Mouse (Mus musculus) erythroblast, adult 5-6 weeks (primary cell): ENCODE measurements around the gene Farp2. TPM values are rescaled to one million over a fixed set of nuclear protein-coding genes. Genes with fewer than 3 reads are reported as not detected.
"Not testable (repeated sequence)": the region's sequence is repeated elsewhere in the genome, so short reads cannot be mapped to it uniquely, and the experiment has no call there.

Experiments used
- ATAC-seq: replicated peaks from 2 replicates; pipeline ENCODE4 v1.8.0; 2016; ENCODE audit warnings: moderate number of reproducible peaks, mild to moderate bottlenecking, moderate TSS enrichment, inconsistent platforms; ENCODE audit not compliant: poor library complexity, low FRiP score, severe bottlenecking
- total RNA-seq, 2 experiments: library from RNA; stranded (forward) in 1 of 2; stranded (reverse) in 1 of 2; fragments of 150-400 nt in 1 of 2; fragments of 200-764, 138-1000 nt in 1 of 2; gene quantifications; 2 replicates each; pipeline versions ENCODE4 v1.2.3 to v1.2.4; 2015 to 2017; ENCODE audit warnings: low replicate concordance in 2 of 2

The Farp2 gene
- total RNA-seq, 2 experiments from 2014 or later = 0.09 TPM; not detected in 1

DNA sequence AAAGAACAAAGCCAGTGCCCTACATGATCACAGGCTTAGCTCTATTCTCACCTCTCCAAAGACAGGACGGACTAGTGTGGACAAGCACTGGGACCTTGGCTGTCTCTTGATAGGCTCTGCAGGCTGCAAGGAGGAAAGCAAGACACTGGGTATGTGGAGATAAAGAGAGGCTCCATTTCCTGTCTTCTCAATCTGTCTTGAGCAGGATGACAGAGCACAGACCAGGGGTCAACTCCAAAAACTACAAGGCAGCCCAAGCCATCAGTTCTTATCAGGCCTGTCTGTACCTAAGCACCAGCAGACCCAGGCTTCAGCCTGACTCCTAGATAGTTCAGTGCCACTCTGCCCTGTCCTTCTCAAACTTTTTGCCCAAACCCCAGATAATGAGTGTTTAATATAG is 112.6 kb downstream of the Farp2 start:
- ATAC-seq = 0 out of 2 replicates have a peak, but pooled peaks have one; percentile 22

DNA sequence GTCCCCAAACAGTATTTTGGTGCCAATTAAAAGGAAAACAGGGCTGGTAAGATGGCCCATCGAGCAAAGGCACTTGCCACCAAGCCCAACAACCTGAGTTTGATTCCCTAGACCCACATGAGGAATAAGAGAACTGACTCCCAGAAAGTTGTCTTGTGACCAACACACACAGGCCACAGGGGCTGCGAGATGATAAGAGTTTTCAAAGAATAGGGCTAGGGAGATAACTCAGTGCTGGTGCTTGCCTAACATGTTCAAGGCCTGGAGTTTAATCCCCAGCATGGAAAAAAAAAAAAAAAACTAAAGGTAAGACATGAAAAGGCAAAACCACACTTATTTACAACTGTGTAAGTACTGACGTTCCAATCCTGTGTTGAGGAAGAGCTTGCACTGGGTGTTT is 118.9 kb downstream of the Farp2 start:
- no peak for ATAC-seq

DNA sequence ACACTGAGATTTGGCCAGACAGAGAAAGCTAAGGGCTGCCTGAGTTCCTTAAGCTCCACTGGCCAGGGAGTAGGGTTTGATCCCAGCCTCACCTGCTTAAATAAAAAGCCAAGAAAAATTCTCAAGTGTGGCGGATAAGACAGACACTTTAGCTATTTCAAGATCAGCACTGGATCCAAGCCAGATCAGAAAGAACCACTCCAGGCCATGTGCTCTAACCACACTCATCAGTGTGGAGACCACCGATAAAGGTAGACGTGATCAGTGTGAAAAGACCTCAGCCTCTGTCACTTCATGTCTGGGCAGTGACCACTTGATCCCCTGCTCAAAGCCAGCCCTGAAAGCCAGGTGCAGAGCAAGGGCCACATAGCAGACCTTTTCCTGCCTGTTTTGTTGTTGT is 120.8 kb downstream of the Farp2 start:
- no peak for ATAC-seq

DNA sequence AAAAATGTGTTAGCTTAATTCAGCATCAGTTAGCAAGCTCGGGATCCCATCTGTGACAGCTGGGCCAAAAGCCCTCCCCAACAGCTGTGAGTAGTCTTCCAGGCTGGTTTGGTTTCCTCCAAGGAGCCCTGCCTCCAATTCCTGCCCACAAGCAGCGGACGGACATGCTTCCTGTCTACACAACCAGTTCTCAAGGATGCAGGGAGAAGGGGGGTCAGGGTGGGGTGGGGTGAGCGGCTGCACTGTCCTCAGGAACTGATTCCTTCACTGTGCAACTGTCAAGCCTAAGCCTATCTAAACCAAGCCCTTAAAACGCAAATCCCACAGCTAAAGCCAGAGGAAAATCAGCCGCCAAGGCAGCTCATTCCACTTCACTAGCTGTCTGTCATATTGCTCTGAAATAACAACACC is 122.6 kb downstream of the Farp2 start:
- ATAC-seq = no peak

DNA sequence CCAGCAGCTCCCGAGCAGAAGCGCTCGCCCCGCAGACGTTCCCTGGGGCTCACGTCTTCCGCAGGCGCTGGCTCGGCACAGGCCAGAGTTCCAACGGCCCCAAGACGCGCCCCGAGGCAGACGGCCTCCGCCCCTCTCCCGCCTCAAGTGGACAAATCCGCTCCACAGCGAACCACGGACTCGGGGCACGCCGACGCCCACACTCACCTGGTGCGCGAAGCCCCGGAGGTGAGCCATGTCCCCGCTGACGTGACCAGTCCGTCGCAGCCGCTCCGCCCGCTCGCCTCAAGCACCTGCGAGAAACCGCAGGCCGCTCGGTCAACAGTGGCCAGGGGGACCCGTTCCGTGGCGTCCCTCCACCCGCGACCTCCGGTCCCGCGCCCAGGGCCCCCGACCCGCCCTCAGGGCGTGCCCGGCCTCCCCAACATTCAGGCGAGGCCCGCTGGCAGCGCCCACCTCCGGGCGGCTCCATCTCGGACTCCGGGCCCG is 123.3 kb downstream of the Farp2 start:
- ATAC-seq = peak; percentile 56

DNA sequence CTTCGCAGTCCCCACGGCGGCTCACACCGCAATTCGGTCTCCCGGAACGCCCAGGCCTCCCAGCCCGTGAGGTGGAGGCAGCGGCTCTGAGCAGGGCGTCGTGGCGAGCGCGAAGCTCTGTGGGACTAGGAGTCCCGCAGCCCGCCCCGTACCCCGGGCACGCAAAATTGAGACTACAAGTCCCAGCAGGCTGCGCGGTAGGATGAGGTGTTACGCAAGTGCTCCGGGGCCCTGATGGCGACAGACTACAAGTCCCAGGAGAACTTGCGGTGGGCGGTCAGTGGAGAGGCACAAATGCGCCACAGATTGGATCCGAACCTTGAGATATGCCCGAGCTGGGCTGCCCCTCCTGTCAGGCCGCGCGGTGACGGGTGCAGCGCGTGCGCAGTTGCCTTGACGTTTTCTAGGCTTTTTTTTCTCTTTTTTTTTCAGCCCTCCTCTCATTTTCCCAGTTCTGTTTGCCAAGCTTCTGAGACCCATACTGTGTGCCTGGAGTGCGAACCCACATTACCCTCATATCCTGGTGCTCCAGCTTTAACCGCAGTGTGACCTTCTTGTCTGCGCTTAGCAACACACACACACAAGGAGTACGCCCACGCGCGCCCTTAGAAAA is 123.8 kb downstream of the Farp2 start:
- ATAC-seq = peak; percentile 96

DNA sequence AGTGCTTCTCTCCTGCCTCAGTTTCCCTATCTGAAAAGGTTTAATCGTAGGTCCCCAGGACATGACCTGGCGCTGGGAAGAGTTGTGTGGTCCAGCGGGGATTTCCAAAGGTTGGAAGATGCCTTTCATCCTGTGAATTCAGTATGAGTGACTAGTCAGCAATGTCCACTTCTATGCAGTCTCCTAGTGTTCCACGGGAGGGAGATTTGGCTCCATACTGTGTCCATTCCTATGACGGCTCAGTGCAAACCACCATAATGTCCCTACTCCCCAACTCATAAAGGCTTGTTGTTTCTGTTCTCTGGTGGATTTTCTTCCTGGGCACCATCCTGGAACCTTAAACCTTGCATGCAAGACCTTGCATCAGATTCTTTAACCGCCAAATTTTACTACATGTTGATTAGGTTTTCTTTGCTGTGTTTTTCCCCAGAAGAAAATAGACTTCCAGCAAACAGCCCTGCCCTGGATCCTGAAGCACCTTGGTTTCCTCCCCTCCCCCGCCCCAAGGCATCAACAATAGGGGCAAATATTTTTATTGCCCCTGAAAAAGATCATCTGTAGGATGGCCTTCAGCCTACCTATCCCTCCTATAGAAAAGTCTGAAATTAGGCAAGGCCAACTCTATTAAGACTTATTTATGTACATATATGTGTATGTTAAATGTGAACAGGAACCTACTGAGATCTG is 124.5 kb downstream of the Farp2 start:
- ATAC-seq = peak; percentile 7; the same call in 1 of the 2 replicates

DNA sequence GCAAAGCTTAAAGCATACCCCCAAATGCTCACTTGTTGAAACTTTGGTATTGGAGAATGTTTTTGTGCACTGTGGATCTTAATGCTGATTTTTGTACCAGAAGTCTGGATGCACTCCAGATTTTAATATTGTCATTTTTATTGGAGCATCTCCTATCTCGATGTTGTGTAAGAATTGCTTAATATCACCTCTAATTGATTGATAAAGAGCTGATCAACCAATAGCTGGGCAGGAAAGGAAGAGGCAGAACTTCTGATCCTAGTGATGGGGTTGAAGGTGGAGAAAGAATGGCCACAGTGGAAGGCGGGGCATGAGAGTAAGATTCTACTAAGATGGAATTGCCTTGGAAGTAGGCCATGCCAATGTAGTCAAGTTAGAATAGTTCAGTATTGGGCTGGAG is 130.1 kb downstream of the Farp2 start:
- ATAC-seq = no peak

DNA sequence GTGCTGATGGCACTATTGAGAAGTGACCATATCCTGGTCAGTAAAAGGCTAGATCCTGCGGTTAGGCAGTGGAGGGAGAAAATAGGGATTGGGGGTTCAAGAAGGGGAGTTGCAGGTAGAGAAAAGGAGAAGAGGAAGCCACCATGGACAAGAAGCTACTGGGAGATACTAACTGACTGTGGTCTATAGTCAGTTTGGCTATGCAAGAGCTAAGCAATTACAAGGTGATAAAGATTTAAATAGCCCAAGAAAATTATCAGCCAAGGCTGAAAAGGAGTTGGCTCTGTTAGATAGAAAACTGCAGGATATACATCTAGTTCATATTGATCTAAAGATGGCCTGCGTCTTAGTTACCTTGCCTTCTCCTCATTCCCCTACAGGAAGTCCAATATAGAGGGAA is 130.8 kb downstream of the Farp2 start:
- ATAC-seq = no peak

DNA sequence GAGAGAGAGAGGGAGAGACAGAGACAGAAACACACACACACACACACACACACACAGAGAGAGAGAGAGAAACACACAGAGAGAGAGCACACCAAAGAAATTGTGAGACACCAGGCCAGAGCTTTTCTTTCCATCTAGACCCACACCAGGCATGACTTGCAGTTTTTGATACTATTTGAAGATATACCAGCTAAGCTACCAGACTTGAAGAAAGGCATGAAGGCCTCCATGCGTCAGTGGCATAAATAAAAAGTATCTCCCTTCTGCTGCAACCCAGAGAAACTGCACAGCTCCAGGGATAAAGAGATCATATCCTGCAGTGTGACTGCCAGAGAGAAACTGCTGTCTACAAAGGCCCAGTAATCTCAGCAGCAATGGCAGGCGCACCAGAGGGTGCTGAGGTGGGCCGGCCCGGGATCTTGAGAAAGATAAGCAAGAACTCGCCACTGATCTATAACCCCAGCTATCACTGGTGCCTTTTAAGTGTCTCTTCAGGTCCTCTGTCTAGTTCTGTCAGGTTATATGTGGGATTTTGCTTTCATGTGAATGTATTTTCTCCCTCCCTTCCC is 137.8 kb downstream of the Farp2 start:
- peak; percentile 37 for ATAC-seq

DNA sequence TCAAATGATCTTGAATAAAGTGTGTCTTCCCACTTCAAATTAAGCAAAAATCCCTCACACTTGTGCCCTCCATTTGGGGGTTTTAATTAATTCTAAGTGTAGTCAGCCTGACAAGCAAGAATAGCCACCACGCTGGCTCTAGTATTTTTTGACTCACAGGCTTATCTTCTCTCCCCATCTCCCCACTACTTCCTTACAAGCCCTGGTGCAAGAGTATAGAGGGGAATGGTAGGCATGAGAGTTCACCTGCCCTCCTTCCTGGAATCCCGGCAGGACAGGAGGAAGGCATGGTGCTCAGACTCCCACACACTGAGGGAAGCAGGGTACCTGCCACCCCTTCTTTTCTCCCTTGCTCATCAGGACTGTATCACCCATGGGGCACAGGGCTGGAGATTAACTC is 142.4 kb downstream of the Farp2 start:
- ATAC-seq = no peak

DNA sequence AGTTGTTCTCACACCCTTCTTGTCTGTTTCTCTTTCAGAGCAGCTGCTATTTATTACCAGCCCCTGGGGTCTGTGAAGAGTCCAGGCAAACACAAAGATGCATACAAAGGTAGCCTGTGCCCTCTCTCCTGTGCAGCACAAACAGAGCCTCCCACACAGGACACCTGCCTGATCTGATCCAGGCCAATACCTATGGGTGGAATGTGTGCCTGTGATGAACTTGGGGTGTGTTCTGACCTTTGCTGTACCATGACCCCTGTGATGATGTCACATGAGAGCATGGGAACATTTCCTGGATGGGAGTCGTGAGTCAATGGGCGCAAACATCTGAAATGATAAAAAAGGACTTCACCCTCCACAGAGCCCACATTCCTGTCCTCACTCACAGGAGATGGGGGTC is 142.9 kb downstream of the Farp2 start:
- no peak for ATAC-seq

DNA sequence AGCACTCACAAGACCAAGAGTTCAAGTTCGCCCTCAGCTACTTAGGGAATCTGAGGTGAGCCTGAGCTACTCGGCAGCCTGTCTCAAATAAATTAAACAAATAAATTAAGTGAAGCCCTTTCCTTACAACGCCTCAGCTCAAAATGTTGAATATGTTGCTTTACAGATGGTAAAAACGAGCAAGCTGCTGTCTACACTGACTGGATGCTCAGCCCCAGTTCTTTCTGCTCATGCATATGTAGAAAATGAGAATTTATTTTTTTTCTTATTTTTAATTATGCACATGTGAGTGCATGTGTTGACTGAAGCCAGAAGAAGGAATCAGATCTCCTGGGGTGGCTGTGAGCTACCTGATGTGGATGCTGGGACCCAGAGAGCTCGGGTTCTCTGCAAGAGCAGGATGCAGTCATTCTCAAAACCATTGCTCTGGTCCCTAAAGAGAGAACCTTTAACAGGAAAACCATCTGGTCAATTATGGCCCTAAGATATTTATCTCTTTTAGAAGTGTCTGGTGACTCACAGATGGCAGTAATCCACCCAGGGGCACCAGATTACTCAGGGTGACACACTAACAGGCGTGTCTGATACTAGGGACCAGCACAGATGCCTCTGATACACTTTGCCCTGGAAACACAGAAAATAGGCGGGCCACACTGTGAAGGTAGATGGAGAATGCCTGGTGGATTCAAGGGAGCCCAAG is 144.6 kb downstream of the Farp2 start:
- ATAC-seq = no peak

DNA sequence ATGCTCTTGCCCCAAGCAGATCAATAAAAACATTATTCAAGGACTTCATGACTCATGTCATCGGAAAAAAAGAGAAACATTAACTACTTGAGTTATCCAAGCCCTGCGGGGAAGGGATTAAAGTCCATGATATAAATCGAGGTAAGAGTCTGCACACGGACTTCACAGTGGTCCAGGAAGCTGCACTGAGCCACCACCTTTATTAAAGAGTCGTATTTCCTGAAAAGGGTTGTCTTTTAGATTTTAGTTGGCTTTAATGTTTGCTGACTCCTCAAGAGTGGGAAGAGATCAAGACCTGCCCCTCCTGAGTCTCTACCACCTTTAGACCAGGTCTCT is 145.1 kb downstream of the Farp2 start:
- no peak for ATAC-seq

DNA sequence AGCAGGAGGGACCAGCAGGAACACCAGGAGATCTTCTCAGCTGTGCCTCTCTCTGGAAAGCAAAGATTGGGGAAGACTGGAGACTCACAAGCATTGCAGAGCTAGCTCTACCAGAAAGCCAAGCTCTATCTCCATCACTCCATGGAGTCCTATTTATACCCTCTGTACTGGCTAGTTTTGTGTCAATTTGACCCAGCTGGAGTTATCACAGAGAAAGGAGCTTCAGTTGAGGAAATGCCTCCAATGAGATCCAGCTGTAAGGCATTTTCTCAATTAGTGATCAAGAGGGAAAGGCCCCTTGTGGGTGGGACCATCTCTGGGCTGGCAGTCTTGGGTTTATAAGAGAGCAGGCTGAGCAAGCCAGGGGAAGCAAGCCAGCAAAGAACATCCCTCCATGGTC is 146.7 kb downstream of the Farp2 start, which contains the start of gene Stk25:
Gene Stk25, minus strand, starts transcription at position 101 of the 400 bp plus-strand sequence.
- ATAC-seq = not testable (repeated sequence)

DNA sequence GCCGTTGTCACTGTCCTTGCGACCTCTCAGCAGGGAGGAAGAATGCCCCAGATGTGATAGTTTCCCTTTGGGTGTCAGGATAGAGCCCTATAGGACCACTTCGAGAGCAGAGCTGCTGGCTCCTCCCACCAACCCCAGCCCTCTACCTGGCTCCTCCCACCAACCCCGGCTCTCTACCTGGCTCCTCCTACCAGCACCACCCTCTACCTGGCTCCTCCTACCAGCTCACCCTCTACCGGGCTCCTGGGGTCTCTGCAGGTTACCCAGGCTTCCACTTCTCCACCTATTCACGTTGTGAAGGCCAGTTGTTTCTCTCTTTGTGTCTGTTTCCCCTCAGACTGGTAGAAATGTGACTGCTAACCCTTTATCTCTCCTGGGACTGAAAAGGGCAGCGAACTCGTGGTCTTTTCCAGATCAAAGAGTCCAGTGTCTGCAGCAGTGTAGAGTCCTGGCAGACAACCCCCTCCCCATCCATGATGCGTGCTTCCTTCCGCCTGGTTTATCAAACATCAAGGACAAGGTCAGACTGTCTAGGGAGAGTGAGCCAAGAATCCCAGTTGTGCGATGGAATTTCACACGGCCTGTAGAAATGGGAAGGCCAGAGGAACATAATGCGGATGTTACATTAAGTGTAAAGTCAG is 156.0 kb downstream of the Farp2 start:
- peak; percentile 62; the same call in 1 of the 2 replicates for ATAC-seq

DNA sequence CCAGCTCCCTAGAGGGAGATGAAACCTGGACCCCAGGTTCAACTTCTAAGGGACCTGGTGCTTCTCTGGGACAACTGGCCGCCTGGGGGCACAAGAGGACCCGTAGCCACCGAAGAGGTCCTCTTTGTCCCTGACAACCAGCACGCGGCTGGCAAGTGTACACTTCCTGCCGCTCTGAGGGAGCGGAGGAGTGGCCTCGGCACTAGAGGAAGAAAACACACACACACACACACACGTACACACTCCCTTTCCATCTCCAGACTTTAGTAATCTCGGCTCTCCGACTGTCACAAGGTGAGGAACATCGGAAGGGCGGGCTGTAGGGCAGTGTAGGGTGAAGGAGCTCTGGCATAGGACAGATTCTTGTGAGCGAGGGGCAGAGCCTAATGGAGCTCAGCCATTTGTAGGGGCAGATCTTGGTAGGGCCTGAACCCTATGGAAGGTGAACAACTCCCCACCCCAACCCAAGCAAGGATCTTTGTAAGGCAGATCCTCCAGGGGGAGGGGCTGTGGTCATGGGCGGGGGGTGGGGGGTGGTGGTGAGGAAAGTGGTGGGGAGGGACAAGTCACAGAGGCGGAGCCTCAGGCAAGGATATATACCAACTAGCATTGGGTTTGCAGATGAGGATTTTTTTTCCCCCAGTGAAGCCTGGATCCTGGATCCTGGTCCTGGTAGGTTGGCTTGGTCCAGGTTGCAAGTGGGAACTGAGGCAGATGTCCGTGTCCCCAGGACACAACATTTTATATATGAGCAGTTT is 157.1 kb downstream of the Farp2 start:
- ATAC-seq = peak; percentile 16; the same call in 1 of the 2 replicates

DNA sequence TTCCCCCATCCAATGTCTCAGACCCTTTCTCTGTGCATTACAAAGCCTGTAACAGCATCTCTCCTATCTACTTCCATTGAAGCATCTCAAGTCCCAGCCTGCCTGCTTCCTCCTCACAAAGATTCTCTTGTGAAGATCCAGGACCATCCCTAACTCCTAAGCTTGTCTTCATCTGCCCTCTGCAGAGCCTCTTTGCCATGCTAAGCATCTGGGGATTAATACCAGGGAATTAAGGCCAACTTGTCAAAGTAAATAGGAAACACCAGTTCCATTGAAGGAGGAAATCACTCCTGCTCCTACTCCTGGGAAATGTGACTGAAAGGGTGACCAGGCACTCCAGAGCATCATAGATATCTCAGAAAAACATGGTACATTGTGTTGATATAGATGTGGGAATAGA is 158.1 kb downstream of the Farp2 start:
- no peak for ATAC-seq
